Mouse (Mus musculus): ENCODE data around the gene Cdk5.

The Cdk5 gene

GRCm38 (mm10) chr5:24383026-24383859 lies 40.1 kb downstream of the Cdk5 start:
- in situ Hi-C loops (cut with MboI; ENCODE audit: low pct_unique_long_range_greater_than_20kb in 1 of 2, low sequenced_read_pairs in 2 of 2, unreplicated experiment in 1 of 2) = no loop called here

GRCm38 (mm10) chr5:24381988-24382387 lies 41.3 kb downstream of the Cdk5 start:
- in situ Hi-C loops (cut with MboI; ENCODE audit: low pct_unique_long_range_greater_than_20kb in 1 of 2, low sequenced_read_pairs in 2 of 2, unreplicated experiment in 1 of 2) = no loop called here

- in situ Hi-C loops (cut with MboI; ENCODE audit: low pct_unique_long_range_greater_than_20kb in 1 of 2, low sequenced_read_pairs in 2 of 2, unreplicated experiment in 1 of 2) = no loop called here
Observed at GRCm38 (mm10) chr5:24381486-24381885, 41.8 kb downstream of the Cdk5 start.

- in situ Hi-C loops (cut with MboI; ENCODE audit: low pct_unique_long_range_greater_than_20kb in 1 of 2, low sequenced_read_pairs in 2 of 2, unreplicated experiment in 1 of 2) = no loop called here
Observed at GRCm38 (mm10) chr5:24380499-24380898, 42.8 kb downstream of the Cdk5 start.

- in situ Hi-C loops (cut with MboI; ENCODE audit: low pct_unique_long_range_greater_than_20kb in 1 of 2, low sequenced_read_pairs in 2 of 2, unreplicated experiment in 1 of 2) = no loop called here
Observed at GRCm38 (mm10) chr5:24379501-24379900, 43.8 kb downstream of the Cdk5 start.

- in situ Hi-C loops (cut with MboI; ENCODE audit: low pct_unique_long_range_greater_than_20kb in 1 of 2, low sequenced_read_pairs in 2 of 2, unreplicated experiment in 1 of 2) = no loop called here
Observed at GRCm38 (mm10) chr5:24378700-24379099, 44.6 kb downstream of the Cdk5 start.

GRCm38 (mm10) chr5:24374666-24375328 lies 48.5 kb downstream of the Cdk5 start:
- in situ Hi-C loops (cut with MboI; ENCODE audit: low pct_unique_long_range_greater_than_20kb in 1 of 2, low sequenced_read_pairs in 2 of 2, unreplicated experiment in 1 of 2) = no loop called here

GRCm38 (mm10) chr5:24374216-24374615 lies 49.1 kb downstream of the Cdk5 start:
- in situ Hi-C loops (cut with MboI; ENCODE audit: low pct_unique_long_range_greater_than_20kb in 1 of 2, low sequenced_read_pairs in 2 of 2, unreplicated experiment in 1 of 2) = no loop called here

GRCm38 (mm10) chr5:24373807-24374206 lies 49.5 kb downstream of the Cdk5 start:
- in situ Hi-C loops (cut with MboI; ENCODE audit: low pct_unique_long_range_greater_than_20kb in 1 of 2, low sequenced_read_pairs in 2 of 2, unreplicated experiment in 1 of 2) = no loop called here

- in situ Hi-C loops (cut with MboI; ENCODE audit: low pct_unique_long_range_greater_than_20kb in 1 of 2, low sequenced_read_pairs in 2 of 2, unreplicated experiment in 1 of 2) = no loop called here
Observed at GRCm38 (mm10) chr5:24369767-24370166, 53.6 kb downstream of the Cdk5 start.

Measured in mouse embryonic stem cell (cell line).